Mouse (Mus musculus) liver, embryonic 16.5 days (tissue): ENCODE measurements around the gene Foxp1. TPM values are rescaled to one million over a fixed set of nuclear protein-coding genes. Genes with fewer than 3 reads are reported as not detected.

Source experiments
- ATAC-seq: fragments of 200-750 bp; cut with Nextera tagmentation; 2 replicates; pipeline ENCODE4 v1.8.0; 2017; ENCODE audit warnings: low read depth, mild to moderate bottlenecking, moderate number of reproducible peaks, moderate library complexity
- H3K27ac ChIP-seq: fragments of 300-500 bp; sonication (generic); 2 replicates; pipeline ENCODE4 v1.5.1; 2014; ENCODE audit warnings: mild to moderate bottlenecking, low read length
- H3K27me3 ChIP-seq: fragments of 300-500 bp; sonication (generic); 2 replicates; pipeline ENCODE4 v1.6.1; 2014; ENCODE audit warnings: low read depth, low read length, mixed read lengths; ENCODE audit not compliant: control insufficient read depth, insufficient read depth
- H3K36me3 ChIP-seq: fragments of 300-500 bp; sonication (generic); 2 replicates; pipeline ENCODE4 v1.6.1; 2014; ENCODE audit warnings: mild to moderate bottlenecking; ENCODE audit not compliant: control insufficient read depth, insufficient read depth
- H3K4me1 ChIP-seq: fragments of 300-500 bp; sonication (generic); 2 replicates; pipeline ENCODE4 v1.6.1; 2014; ENCODE audit warnings: low read depth, low read length, mixed read lengths; ENCODE audit not compliant: control insufficient read depth
- H3K4me2 ChIP-seq: fragments of 300-500 bp; sonication (generic); 2 replicates; pipeline ENCODE4 v1.6.1; 2014; ENCODE audit warnings: low read depth, low read length, mixed read lengths
- H3K4me3 ChIP-seq: fragments of 300-500 bp; sonication (generic); 2 replicates; pipeline ENCODE4 v1.5.1; 2014; ENCODE audit warnings: low read depth, mild to moderate bottlenecking, low read length
- H3K9ac ChIP-seq: fragments of 300-500 bp; sonication (generic); 2 replicates; pipeline ENCODE4 v1.6.1; 2014; ENCODE audit warnings: low read depth, low read length
- H3K9me3 ChIP-seq: fragments of 300-500 bp; sonication (generic); replicated peaks from 2 replicates; pipeline ENCODE4 v1.6.1; 2016; ENCODE audit warnings: low read length; ENCODE audit not compliant: control insufficient read depth
- whole genome bisulfite sequencing: fragments of 180-500 bp; shearing (Covaris S2); extraction: QIAGEN DNeasy Blood & Tissue Kit; methylation state at CpG from one replicate; pipeline ENCODE4 v1.1.7; 2014; ENCODE audit not compliant: insufficient replicate concordance; 5-methylcytosine and 5-hydroxymethylcytosine counted together
- polyA plus RNA-seq: library from polyadenylated mRNA; unstranded; fragments of >200 nt; fragmentation: Nextera tagmentation; extraction: Ambion mirVana; gene quantifications from 2 replicates; pipeline ENCODE4 v1.2.1, GENCODE M21; 2015

The Foxp1 gene
- polyA plus RNA-seq, 1 experiment from 2014 or later = 13.6 TPM

GRCm38 (mm10) chr6:98972404-98972803 lies 550.1 kb downstream of the Foxp1 start:
- no peaks in the 10 kb centered on the region; the same call in 1 of the 2 replicates for H3K36me3 ChIP-seq
- no peaks in the 10 kb centered on the region for H3K27me3 ChIP-seq
- no peak overlapping the region for H3K9ac ChIP-seq
- no peak for ATAC-seq
- H3K9me3 ChIP-seq = no peaks in the 10 kb centered on the region
- H3K27ac ChIP-seq = no peak overlapping the region
- H3K4me2 ChIP-seq = no peak overlapping the region
- no peak overlapping the region for H3K4me3 ChIP-seq
- no peaks in the 10 kb centered on the region for H3K4me1 ChIP-seq
- WGBS = 64% methylated on average over 7 of the region's 7 CpGs

DNA sequence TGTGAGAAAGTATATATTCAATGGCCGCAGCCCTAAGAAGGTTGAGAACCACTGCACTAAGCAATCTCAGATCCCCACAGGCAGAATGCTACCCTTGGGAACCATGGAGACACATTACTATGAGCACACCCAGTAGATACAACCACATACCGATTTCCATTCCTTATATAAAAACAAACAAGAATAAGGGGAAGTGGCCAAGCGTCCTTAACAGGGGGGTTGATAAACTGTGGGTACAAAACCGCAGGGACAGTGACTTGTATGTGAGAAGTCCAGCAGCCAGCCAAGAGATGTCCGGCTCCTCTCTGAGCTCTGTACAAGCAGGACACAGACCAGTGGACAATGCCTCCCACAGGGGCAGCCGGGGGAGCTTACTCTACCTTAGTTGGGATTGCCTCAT lies 563.2 kb downstream of the Foxp1 start:
- Histone ChIP-seq H3K9me3 (no peaks in the 10 kb centered on the region), H3K27me3 (no peaks in the 10 kb centered on the region), H3K4me1 (no peaks in the 10 kb centered on the region), H3K27ac (no peak overlapping the region), H3K9ac (no peak overlapping the region), H3K4me3 (no peak overlapping the region), H3K36me3 (no peaks in the 10 kb centered on the region; the same call in 1 of the 2 replicates), H3K4me2 (no peak overlapping the region)
- ATAC-seq = no peak
- 48% methylated on average over 6 of the region's 6 CpGs for WGBS

DNA sequence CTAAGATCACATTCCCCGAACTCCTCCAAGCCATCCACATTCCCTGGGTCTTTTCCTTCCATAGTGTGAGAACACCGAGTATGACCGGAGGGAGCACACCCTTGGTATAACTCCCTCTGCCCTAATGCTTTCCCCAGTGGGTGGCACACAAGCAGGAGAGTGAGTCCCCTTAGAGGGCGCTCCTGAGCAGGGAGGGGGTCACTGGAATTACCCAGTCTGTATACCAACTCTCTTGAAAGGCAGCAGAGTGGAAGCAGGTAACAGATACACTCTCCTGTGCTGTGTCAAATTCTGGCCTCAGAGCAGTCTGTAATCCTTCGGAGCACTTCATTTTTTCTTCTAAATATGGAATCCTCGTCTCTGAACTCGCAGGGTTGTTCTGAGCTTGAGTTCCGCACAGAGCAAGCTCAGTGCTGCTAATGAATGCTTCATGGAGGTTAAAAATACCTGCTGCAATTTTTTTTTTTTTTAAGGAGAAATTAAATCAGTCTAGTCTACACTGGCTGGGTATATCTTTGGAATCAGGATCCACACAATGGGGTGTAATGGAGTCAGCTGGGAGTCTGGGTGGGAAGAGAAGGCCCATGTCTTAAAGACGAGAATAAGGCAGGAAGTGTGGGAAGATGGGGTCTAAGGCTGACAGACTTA lies 565.9 kb downstream of the Foxp1 start:
- Histone ChIP-seq H3K9me3 (no peaks in the 10 kb centered on the region), H3K9ac (no peak overlapping the region), H3K4me2 (no peak overlapping the region), H3K36me3 (no peaks in the 10 kb centered on the region), H3K4me3 (no peak overlapping the region), H3K27me3 (no peaks in the 10 kb centered on the region), H3K27ac (no peak overlapping the region), H3K4me1 (no peaks in the 10 kb centered on the region)
- no peak for ATAC-seq
- 70% methylated on average over 9 of the region's 9 CpGs for whole genome bisulfite sequencing

GRCm38 (mm10) chr6:98955706-98956105 lies 566.8 kb downstream of the Foxp1 start:
- Histone ChIP-seq H3K4me1 (no peaks in the 10 kb centered on the region), H3K9ac (no peak overlapping the region), H3K9me3 (no peaks in the 10 kb centered on the region), H3K27me3 (no peaks in the 10 kb centered on the region), H3K27ac (no peak overlapping the region), H3K4me2 (no peak overlapping the region), H3K36me3 (no peaks in the 10 kb centered on the region), H3K4me3 (no peak overlapping the region)
- no peak for ATAC-seq
- WGBS = 58% methylated on average over 6 of the region's 6 CpGs

GRCm38 (mm10) chr6:98954439-98954838 lies 568.1 kb downstream of the Foxp1 start:
- H3K27me3 ChIP-seq = no peaks in the 10 kb centered on the region
- no peak overlapping the region for H3K9ac ChIP-seq
- no peaks in the 10 kb centered on the region for H3K4me1 ChIP-seq
- 82% methylated on average over 5 of the region's 5 CpGs for whole genome bisulfite sequencing
- H3K4me2 ChIP-seq = no peak overlapping the region
- H3K36me3 ChIP-seq = no peaks in the 10 kb centered on the region
- H3K9me3 ChIP-seq = no peaks in the 10 kb centered on the region
- H3K27ac ChIP-seq = no peak overlapping the region
- H3K4me3 ChIP-seq = no peak overlapping the region
- ATAC-seq = no peak

DNA sequence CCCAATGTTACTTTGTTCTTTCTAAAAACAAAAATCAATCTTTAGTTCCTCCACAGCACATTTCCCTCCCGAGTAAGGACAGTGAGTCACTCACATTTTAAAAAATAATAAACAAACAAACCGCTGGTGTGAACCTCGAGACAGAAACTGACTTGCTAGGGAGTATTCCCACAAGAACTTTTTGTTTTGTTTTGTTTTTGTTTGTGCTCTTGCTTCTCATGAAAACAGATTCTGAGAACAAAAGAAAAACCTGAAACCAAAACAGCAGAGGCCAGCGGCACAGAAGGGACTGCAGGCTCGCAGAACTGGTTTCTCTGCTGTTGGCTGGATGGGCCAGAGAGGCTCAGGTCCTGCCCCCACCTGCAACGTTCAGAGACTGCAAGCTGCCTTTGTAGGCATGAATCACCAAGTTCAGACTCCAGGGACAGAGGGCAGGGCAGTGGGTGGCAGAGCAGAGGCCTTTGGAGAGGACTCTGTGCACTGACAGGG lies 572.8 kb downstream of the Foxp1 start:
- ATAC-seq = no peak
- Histone ChIP-seq H3K36me3 (no peaks in the 10 kb centered on the region), H3K9ac (no peak overlapping the region), H3K27me3 (no peaks in the 10 kb centered on the region), H3K4me3 (no peak overlapping the region), H3K4me2 (no peak overlapping the region), H3K4me1 (no peaks in the 10 kb centered on the region), H3K27ac (no peak overlapping the region), H3K9me3 (no peaks in the 10 kb centered on the region)
- 47% methylated on average over 6 of the region's 6 CpGs for WGBS

DNA sequence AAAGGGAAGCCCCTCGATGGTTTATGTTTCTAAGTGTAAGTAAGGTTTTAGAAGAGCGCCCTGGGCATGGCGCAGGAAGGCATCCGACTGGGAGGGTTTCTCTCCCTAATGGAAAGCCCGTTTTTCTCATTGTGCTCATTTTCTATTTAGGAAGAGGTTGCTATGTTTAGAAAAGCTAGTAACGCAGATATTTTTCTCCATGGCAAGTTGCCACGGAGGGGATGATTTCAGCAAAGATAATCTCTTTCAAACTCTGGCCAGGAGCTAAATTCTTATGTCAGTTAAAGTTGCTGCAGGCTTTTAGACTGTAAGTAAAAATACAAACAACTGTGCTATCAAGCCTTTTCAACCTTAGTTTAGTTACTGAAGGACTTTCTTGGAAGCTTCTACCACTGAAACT lies 573.2 kb downstream of the Foxp1 start:
- Histone ChIP-seq H3K9me3 (no peaks in the 10 kb centered on the region), H3K4me1 (no peaks in the 10 kb centered on the region), H3K4me3 (no peak overlapping the region), H3K27me3 (no peaks in the 10 kb centered on the region), H3K27ac (no peak overlapping the region), H3K4me2 (no peak overlapping the region), H3K9ac (no peak overlapping the region), H3K36me3 (no peaks in the 10 kb centered on the region)
- WGBS = 60% methylated on average over 7 of the region's 7 CpGs
- no peak for ATAC-seq

DNA sequence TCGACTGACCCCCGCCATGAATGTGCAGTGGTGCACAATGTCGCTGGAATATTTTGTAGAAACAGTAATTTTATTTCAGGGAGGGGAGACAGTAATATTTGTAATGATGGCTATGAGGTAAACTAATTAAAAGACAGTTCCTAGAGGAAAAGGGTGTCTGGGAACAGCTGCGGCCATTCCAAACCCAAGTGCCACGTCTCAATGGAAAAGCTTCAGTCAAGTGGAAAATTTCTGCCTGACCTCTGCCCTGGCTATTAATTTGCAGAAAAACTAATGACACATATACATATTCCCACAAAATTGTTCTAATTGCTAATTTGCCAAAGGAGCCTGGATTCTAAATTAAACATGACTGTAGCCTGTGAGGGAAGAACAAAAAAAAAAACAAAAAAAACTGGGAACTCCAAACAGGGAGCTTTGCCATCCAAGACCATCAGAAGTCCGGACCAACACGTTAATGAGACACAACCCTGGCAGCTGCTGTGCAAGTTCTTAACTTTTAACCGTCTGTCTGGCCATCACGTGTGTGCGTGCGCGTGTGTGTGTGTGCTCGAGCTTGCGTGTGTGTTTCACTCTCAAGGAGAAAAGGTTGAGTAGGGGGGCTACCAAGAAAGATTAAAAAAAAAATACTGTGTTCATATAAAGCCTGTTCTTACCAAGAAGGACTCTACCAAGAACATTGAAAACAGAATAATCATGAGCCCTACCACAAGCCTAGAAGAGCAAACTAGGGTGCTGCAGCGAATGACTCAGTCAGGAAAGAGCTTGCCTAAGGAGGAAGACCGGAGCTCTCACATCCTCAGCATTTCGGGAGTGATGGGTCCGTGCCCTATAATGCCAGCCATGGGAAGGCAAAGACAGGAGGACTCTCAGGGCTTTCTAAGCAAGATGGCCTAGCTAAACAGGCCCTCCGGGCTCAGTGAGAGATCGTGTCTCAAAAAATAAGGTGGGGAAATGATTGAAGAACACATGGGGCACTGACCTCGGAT lies 574.1 kb downstream of the Foxp1 start:
- Histone ChIP-seq H3K36me3 (no peaks in the 10 kb centered on the region), H3K4me3 (no peak overlapping the region), H3K9ac (no peak overlapping the region), H3K9me3 (no peaks in the 10 kb centered on the region), H3K4me1 (no peaks in the 10 kb centered on the region), H3K27me3 (no peaks in the 10 kb centered on the region), H3K4me2 (no peak overlapping the region), H3K27ac (no peak overlapping the region)
- 80% methylated on average over 21 of the region's 21 CpGs for WGBS
- ATAC-seq = no peak
